Mouse (Mus musculus) thymus, adult 2 months (tissue): ENCODE measurements around the gene Taok3.

ENCODE experiments used
- CTCF ChIP-seq: fragments of 200-500 bp; IDR thresholded peaks from 2 replicates; pipeline ENCODE4 v1.5.1; 2012; ENCODE audit warnings: mild to moderate bottlenecking, control low read depth, low read length, moderate library complexity, borderline replicate concordance; ENCODE audit not compliant: control insufficient read depth, poor library complexity, insufficient read depth; ENCODE audit errors: extremely low read depth
- POLR2A ChIP-seq: fragments of 200-500 bp; IDR thresholded peaks from 2 replicates; pipeline ENCODE4 v1.6.1; 2012; ENCODE audit warnings: mild to moderate bottlenecking, low read length, control low read depth, moderate library complexity; ENCODE audit not compliant: control insufficient read depth, poor library complexity, insufficient read depth; ENCODE audit errors: extremely low read depth

DNA sequence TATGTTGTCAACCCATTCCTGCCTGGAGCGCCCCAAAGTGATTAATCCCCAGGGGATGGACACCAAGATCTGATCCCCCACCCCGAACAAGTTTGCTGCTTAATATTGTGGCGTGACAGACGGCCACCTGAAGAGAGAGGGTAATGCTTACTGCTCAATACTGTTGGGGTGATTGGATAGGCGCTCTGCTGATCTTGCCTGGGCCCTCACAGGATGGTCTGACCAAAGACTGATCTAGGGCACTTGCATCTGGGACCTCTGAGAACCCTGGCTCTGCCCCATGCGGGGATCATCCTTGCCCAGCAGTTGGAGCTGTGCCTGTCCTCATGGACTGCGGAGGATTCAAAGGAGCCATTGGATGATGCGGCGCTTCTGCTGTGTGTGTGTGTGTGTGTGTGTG is 203.8 kb downstream of the Taok3 start:
- TF ChIP-seq CTCF (no peak), POLR2A (no peak)
